Mouse (Mus musculus) erythroblast, adult 5-6 weeks (primary cell): ENCODE measurements around the gene Abca7. TPM values are rescaled to one million over a fixed set of nuclear protein-coding genes. Genes with fewer than 3 reads are reported as not detected.
"Not testable (repeated sequence)": the region's sequence is repeated elsewhere in the genome, so short reads cannot be mapped to it uniquely, and the experiment has no call there.

ENCODE experiments used
- ATAC-seq: replicated peaks from 2 replicates; pipeline ENCODE4 v1.8.0; 2016; ENCODE audit warnings: moderate number of reproducible peaks, mild to moderate bottlenecking, moderate TSS enrichment, inconsistent platforms; ENCODE audit not compliant: poor library complexity, low FRiP score, severe bottlenecking
- total RNA-seq, 2 experiments: library from RNA; stranded (forward) in 1 of 2; stranded (reverse) in 1 of 2; fragments of 150-400 nt in 1 of 2; fragments of 200-764, 138-1000 nt in 1 of 2; gene quantifications; 2 replicates each; pipeline versions ENCODE4 v1.2.3 to v1.2.4; 2015 to 2017; ENCODE audit warnings: low replicate concordance in 2 of 2

The Abca7 gene
- total RNA-seq, 2 experiments from 2014 or later, result 14.4 to 19.4 TPM

DNA sequence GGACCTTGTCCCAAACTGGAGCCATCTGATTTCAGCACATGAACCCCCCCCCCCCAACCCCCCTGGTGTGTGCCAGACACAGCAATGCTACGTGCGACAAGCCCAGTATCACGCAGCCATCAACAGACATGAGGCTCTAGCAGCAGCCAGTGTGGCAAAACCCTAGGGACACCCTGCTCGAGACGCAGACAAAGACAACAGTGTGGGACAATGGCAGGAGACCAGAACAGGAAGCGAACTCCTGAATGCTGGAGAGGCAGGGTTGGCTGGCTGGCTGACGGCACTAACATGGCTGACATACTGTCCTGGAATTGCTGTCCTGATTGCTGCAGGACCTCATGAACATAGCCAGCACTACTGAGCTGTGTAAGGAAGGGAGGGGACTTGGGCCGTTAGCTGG lies 38.9 kb downstream of the Abca7 start:
- no peak for ATAC-seq

DNA sequence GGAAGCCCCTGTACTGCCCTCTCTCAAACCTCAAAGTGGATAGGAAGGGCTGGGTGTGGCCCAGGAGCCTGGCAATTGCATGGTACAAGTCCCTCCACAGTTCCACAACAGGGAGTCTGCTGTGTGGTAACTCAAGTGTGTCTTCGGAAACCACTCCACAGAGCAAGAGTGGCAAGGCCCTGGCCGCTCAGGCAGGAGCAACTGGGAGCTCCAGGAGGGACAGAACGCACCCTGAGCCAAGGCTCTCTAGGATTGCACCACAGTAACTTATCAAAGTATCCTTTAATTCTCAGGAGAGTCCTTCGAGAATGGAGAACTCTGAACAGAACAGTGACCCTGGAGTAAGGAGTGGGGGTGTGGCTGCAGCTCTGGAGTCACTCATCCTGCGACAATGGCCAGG lies 39.4 kb downstream of the Abca7 start:
- ATAC-seq, result no peak

DNA sequence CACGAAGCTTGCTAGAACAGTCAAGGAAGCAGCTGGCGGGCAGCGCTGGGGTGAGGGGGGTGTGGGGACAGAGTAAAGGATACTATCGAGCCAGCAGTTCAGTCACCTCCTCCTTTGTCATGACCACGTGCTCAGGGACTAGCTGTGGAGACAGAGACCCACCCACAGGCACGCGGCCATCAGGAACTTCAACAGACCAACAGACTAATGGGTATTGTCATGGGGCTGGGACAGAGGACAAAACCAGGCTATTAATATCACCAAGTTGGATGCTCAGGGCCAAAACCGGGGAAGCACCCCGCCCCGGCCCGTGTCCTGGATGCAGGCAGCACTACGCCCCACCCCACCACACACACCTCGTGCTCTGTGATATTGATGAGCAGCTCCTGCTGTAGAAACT lies 40.5 kb downstream of the Abca7 start:
- ATAC-seq, result no peak

DNA sequence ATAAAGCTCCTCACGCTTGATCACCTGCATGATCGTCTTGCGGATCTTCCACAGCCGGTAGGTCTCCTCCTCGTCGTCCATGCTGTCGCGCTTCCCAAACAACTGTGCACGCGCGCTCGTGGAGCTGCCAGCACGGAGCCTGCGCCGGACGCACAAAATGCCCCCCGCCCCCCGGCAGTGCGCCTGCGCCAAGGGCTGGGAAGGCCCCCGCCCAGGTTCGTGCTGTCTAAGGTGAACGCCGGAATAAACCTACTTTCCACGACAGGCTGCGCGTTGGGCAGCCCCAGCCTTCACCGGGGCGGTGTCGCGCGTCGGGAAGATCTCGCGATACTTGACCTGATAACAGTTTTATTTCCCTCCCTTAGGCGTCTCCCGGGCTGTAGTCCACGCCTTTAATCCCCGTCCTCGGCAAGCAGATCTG lies 43.3 kb downstream of the Abca7 start, which contains the start of gene Polr2e:
Gene Polr2e, minus strand, starts transcription at position 237 of the 421 bp plus-strand sequence.
- ATAC-seq, result peak; percentile 88

DNA sequence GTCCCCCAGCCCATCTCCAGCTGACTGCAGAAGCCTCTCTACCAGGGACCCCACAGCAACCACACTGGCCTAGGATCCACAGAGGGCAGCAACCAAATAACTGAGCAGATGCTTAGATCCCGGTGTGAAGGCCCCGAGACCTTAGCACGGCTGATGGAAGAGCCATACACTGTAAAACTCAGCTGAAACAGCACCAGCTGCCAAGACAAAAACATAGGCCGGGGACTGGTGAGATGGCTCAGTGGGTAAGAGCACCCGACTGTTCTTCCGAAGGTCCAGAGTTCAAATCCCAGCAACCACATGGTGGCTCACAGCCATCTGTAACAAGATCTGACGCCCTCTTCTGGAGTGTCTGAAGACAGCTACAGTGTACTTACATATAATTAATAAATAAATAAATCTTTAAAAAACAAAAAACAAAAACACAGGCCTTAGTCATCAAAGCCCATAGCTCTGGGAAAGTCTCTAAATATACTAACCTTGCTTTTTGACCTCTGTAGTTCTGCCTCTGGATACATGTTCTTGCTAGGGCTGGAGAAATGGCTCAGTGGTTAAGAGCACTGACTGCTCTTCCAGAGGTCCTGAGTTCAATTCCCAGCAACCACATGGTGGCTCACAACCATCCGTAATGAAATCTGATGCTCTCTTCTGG lies 45.2 kb downstream of the Abca7 start:
- ATAC-seq, result not testable (repeated sequence)

DNA sequence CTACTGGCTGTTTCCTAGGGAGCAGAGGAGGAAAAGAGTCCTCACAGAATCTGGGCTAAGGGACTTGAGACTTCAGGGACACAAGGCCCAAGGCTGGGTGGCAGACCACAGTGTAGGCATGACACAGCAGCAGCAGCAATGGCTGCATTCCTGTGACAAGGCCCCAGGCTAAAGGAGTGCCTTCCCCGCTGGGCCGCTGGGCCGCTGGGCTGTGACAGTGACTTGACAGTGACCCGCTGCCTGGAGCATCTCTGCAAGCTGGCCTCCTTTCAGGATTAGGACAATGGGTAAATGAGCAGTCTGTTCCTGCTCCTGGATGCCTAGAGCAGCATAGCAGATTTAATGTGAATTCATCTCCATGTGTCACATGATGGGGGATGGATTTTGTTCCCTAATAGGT lies 47.8 kb downstream of the Abca7 start:
- ATAC-seq, result no peak

DNA sequence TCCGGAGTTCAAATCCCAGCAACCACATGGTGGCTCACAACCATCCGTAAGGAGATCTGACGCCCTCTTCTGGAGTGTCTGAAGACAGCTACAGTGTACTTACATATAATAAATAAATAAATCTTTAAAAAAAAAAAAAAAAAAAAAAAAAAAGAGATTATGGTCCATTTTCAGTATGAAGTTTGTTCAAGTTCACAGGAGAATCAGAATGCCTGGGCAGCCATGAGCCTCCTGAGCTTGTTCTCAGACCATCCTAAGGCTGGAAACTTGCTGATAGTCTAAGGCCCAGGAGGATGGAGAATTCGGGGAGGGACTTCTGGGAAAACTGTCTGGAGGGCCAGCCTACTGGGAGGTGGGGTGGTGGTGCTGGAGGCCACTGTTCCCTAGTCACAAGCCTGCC lies 49.1 kb downstream of the Abca7 start:
- not testable (repeated sequence) for ATAC-seq

DNA sequence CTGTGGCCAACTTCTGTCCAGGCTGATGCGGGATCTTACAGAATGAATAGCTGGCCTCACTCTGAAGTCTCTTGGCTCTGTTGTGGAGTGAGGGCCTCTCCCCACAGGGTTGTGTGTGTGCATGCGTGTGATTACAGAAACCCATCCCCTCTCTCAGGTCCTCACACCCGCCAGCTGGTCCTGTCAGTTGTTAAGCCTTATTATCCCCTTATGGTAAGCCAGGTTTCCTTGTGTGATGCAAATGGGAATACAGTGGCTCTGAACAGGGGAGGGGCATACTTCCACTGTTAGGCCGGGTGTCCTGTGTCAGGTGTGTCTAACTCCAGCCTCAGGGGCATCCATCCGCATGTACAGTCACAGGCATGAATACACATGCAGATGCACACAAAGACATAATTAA lies 49.5 kb downstream of the Abca7 start:
- no peak for ATAC-seq

DNA sequence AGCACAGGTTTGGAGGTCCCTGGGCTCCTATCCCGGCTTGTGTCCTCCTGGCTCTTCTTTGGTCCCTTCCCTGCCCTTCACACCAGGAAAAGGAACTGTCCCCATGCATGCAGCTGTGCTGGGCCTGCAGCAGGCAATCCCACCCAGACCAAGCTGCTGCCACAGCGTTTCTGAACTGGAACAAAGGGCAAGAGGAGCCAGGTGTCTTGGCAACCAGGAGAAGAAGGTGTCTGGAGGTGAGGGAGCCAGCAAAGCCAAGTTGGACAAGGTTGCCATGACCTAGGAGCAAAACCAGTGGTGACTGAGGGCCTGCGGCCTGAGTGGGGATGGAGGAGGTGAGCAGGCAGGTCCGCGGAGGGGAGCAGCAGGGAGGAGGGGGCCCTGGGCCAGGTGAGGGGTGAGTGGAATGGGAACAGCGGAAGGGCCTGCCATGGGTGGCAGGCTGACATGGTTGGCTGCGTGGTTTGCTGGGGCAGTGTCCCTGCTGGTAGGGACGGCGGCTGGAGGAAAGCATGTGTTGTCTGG lies 50.8 kb downstream of the Abca7 start, which contains the start of gene Gpx4:
Gene Gpx4, plus strand, starts transcription at position 126 of the 525 bp plus-strand sequence.
- no peak for ATAC-seq

DNA sequence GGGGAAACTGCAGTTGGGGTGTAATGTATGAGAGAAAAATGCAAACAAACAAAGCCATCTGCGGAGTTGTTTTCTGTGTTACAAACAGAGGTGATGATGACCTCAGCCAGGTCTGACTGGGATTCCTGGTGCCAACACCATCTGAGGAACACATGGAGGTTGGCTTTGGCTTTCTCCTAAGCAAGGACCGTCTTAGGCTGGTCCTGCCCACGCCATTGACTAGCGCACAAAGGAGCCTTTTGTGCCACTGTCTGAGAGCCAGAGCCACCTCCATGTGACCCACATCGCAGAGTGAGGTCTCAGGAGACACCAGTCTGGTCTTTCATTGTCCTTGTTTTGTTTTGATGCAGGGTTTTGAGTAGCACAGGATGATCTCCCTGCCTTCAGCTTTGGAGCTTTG lies 52.1 kb downstream of the Abca7 start:
- no peak for ATAC-seq

DNA sequence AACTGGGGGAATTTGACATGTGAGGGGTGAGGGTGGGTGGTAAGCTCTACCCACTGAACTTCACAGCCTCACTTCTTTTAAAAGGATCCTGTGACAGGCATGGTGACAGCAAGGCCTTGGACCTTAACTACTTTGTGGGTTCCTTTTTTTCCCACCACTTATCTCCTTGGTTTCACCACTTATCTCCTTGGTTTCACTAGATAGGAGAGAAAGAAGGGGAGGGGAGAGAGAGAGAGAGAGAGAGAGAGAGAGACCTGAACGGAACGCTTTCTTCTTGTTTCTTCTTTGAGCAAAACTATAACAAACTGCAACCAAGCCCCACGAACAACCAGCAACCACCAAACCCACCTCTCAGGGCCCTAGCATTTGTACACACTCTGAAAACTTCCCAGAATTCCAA lies 52.5 kb downstream of the Abca7 start:
- no peak for ATAC-seq

DNA sequence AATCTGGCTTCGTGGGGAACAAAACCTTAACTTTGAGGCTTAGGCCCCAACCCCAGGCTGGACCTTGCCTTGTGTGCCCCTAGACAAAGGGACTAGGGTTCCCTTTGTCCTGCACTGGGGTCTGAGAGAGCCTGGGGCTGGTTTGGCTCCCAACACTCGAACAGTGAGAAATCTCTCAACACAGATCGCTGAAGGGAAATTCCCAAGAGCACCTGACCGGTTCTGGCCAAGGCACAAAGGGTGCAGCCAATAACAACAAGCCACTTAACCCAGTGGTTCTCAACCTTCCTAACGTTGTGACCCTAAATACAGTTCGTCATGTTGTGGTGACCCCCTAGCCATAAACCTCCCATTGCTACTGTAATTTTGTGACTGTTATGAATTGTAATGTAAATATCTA lies 54.0 kb downstream of the Abca7 start:
- no peak for ATAC-seq

DNA sequence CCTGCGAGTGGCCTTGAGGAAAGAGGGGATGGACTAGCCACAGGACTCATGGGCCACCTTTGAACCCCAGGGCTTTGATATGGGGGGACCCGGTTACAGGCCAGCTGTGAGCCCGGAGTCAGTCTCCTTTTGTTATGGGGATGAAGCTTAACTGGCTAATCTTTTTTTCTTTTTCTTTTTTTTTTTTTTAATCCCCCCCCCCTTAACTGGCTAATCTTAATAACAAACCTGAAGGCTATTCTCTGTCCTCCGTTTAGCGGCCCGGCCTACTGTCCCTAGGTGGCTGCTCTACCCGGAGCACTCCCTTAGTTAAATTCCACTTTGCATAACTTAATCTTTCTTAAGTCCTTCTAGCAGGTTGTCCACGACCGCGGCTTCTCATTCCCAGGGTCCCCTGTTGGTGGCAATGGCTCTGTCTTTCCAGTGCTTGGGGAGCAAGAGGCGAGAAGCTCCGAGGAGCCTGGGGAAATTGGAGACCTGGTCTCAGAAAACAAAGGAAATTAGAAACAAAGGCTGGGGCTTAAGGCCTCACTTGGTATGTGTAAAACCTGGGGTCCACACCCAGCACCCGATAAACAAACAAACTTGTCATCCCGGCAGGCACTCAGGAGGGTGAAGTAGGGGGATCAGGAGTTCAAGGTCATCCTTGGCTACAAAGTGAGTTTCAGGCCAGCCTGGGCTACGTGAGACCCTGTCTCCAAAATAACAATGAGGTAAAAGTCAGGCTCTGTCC lies 54.8 kb downstream of the Abca7 start:
- ATAC-seq, result no peak

DNA sequence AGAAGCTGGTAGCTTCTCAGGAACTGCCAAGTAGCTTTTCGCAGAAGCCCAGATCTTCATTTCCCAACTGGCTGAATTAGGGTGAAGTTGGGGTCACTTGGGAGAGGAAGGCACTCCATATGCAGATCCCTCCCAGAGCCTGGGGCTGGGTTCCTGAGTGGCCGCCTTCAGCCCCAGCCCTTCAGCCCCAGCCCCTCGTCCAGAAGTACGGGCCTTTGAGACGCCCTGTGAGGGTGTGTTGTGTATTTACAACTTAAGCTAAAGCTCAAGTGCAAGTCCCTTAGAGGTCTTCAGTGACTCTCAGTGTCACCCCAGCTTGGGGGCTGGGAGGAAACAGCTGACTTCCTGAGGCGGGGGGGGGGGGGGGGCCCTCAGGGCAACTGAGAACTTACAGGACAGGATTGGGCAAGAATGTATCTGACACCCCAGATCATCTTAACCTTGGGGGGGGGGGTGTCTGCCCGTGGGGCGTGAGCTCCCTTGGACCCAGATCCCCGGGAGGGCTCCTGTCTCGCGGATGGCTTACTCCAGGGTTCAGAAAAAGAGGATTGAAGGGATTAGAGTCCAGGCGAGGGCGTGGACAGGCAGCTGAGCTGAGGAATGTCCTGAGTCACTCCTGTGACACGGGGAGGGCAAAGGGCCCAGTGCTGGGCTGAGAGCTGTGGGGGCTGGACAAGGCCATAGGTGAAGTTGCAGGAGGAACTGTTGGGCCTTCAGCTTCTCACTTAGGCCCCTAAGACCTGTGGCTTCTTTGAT lies 55.5 kb downstream of the Abca7 start:
- no peak for ATAC-seq

DNA sequence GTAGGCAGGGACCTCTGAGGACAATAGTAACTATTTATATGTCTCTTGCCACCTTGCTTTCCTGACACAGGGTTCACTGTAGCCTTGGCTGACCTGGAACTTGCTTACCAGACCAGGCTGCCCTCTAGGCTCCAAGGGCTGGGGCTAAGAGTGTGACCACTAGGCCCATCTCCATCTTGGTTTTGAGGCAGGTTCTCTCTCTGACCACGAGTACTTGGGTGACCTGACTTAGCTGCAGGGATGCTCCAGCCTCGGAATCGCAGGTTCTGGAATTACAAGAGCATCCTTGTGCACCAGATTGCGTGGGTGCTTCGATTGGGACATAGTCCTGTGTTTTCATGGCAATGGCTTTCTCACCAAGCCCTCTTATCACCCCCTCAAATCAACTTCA lies 56.1 kb downstream of the Abca7 start:
- no peak for ATAC-seq

DNA sequence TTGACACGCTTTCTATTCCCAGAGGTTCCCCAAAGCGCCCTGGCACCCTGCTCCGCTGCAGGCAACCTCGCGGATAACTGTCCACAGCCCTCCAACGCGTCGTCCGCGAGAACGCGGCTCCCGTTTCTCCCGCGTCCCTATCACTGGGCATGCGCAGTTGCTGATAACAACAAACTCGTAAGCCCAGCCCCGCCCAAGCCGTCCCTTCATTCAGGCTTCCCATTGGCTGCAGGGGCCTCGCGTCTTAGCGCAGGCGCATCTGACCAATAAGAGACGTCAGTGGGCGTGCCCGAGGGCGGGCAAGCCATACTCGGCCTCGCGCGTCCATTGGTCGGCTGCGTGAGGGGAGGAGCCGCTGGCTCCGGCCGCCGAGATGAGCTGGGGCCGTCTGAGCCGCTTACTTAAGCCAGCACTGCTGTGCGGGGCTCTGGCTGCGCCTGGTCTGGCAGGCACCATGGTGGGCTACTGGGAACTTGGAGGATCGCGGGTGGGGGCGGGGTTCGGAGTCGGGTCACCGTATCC lies 57.0 kb downstream of the Abca7 start:
- ATAC-seq, result peak; percentile 89

DNA sequence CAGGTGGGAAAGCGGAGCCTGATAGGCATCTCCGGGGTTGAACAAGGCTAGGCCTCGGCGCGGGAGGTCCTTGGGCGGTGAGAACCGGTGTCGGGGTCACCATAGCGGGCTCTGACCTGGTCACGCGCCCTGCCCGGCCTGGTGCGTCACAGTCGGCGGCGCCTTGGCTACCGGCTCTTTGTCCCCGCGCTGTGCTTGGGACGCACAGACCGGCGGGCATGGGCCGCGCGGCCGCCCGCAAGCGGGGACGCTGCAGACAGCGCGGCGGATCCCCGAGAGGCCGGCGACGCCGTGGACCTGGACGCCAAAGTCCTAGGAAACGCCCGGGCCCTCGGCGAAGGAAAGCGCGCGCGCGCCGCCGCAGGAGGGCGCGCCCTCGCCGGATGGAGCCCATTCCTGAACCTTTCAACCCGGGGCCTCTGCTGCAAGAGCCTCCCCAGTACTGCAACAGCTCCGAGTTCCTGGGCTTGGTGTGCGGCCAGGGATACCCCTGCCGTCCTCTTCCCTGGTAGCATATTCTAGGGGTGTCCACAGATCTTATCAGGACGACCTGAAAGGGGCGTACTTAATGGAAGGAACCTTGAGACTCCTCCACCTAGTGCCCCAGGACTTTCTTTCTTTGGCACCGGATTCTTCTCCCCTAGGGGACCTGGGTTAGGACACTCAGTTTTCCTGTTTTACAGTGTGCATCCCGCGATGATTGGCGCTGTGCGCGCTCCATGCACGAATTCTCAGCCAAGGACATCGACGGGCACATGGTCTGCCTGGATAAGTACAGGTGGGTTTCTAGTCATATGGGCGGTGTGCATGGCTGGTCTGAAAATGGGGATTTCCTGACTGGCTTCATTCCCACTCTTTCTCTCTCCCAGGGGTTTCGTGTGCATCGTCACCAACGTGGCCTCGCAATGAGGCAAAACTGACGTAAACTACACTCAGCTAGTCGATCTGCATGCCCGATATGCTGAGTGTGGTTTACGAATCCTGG lies 57.8 kb downstream of the Abca7 start:
- peak; percentile 41 for ATAC-seq

DNA sequence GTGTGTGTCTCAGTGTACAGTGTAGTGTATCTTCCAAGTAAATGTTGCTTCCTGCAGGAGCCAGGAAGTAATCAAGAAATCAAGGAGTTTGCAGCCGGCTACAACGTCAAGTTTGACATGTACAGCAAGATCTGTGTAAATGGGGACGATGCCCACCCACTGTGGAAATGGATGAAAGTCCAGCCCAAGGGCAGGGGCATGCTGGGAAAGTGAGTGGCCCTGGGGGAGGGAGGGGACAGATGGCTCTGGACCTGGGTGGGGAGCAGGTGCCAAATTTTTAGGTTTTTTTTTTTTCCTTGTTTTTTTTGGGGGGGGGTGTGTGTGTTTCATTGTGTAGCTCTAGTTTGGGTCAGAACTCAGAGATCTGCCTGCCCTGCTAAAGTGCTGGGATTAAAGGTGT lies 58.6 kb downstream of the Abca7 start:
- not testable (repeated sequence) for ATAC-seq

DNA sequence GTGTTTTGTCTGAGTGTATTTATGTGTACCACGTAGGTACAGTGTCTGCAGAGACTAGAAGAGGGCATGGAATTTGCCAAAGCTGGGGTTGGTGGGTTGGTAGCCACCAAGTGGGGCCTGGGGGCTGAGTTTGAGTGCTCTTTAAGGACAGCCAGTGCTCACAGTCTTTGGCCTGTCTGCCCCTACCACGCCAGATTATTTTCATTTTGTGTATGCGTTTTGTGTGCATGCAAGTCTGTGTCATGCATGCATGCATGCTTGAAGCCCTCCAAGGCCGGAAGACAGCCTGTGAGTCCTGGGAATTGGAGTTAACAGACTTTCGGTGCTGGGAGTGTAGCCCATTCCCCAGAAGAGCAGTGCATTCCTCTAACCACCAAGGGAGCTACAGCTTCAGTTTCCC lies 59.1 kb downstream of the Abca7 start:
- ATAC-seq, result no peak
